Mouse (Mus musculus): Measurements from ENCODE around the gene Extl1.

Gene Extl1

GRCm38 (mm10) chr4:134391636-134392035, 8.0 kb upstream of the Extl1 start:
- WGBS = 100% methylated on average over 1 of the region's 1 CpGs

- WGBS = 27% methylated on average over 5 of the region's 5 CpGs
Measured at GRCm38 (mm10) chr4:134388397-134388796, 4.7 kb upstream of the Extl1 start.

- 77% methylated on average over 6 of the region's 6 CpGs for WGBS
Measured at GRCm38 (mm10) chr4:134387268-134387667, 3.6 kb upstream of the Extl1 start.

GRCm38 (mm10) chr4:134379510-134379909, 4.1 kb downstream of the Extl1 start:
- WGBS = 92% methylated on average over 8 of the region's 8 CpGs

GRCm38 (mm10) chr4:134378089-134378615, 5.5 kb downstream of the Extl1 start:
- WGBS = 49% methylated on average over 10 of the region's 10 CpGs

- WGBS = 71% methylated on average over 1 of the region's 1 CpGs
Measured at GRCm38 (mm10) chr4:134374306-134374705, 9.3 kb downstream of the Extl1 start.

- WGBS = 63% methylated on average over 8 of the region's 8 CpGs
Measured at GRCm38 (mm10) chr4:134373295-134373694, 10.4 kb downstream of the Extl1 start.

GRCm38 (mm10) chr4:134372294-134372747, 11.3 kb downstream of the Extl1 start:
- under 1% methylated on average over 16 of the region's 16 CpGs for WGBS

- WGBS = 0% methylated on average over 17 of the region's 17 CpGs
Measured at GRCm38 (mm10) chr4:134371316-134371855, 12.3 kb downstream of the Extl1 start.

- 4% methylated on average over 18 of the region's 18 CpGs for WGBS
Measured at GRCm38 (mm10) chr4:134370649-134371221, 12.9 kb downstream of the Extl1 start.

- WGBS = 46% methylated on average over 5 of the region's 5 CpGs
Measured at GRCm38 (mm10) chr4:134365280-134365679, 18.4 kb downstream of the Extl1 start.

- 42% methylated on average over 9 of the region's 9 CpGs for WGBS
Measured at GRCm38 (mm10) chr4:134362586-134362985, 21.1 kb downstream of the Extl1 start.

- WGBS = 58% methylated on average over 9 of the region's 9 CpGs
Measured at GRCm38 (mm10) chr4:134362124-134362523, 21.5 kb downstream of the Extl1 start.

- WGBS = 72% methylated on average over 5 of the region's 5 CpGs
Measured at GRCm38 (mm10) chr4:134361215-134361614, 22.4 kb downstream of the Extl1 start.

GRCm38 (mm10) chr4:134359649-134360048, 24.0 kb downstream of the Extl1 start:
- 94% methylated on average over 6 of the region's 6 CpGs for WGBS

- WGBS = 52% methylated on average over 17 of the region's 17 CpGs
Measured at GRCm38 (mm10) chr4:134357461-134357771, 26.2 kb downstream of the Extl1 start.

- 25% methylated on average over 22 of the region's 22 CpGs for WGBS
Measured at GRCm38 (mm10) chr4:134356591-134357460, 26.8 kb downstream of the Extl1 start.

- WGBS = 54% methylated on average over 16 of the region's 16 CpGs
Measured at GRCm38 (mm10) chr4:134355841-134356452, 27.7 kb downstream of the Extl1 start.

GRCm38 (mm10) chr4:134353527-134354409, 29.9 kb downstream of the Extl1 start:
- 81% methylated on average over 5 of the region's 5 CpGs for WGBS

GRCm38 (mm10) chr4:134352929-134353328, 30.7 kb downstream of the Extl1 start:
- WGBS = 79% methylated on average over 7 of the region's 7 CpGs

GRCm38 (mm10) chr4:134352261-134352707, 31.4 kb downstream of the Extl1 start:
- WGBS = 82% methylated on average over 12 of the region's 12 CpGs
